Mouse (Mus musculus): Measurements from ENCODE around the gene Qrfpr. TPM values are rescaled to one million over a fixed set of nuclear protein-coding genes. Genes with fewer than 3 reads are reported as not detected.

The Qrfpr gene
- total and polyA plus RNA-seq, 3 experiments = not detected

DNA sequence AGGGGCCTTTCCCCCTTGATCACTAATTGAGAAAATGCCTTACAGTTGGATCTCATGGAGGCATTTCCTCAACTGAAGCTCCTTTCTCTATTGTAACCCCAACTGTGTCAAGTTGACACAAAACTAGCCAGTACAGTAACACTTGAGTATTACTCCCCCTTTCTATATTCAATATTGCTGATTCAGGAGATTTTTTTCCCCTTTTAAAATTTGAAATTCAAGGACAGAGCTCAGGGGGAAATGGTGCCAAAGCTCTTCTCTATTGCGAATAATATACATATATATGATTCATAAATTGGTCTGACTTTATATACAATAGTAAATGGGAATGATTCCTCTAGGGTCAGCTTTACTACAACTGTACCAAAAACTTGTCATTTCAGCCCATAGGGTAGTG is 71.6 kb downstream of the Qrfpr start:
- dilution Hi-C loops (cut with MboI; ENCODE audit: extremely low pct_ligation_motif_present, extremely low pct_unique_long_range_greater_than_20kb, low sequenced_read_pairs) = no loop called here
- no peak overlapping the region for H3K9ac ChIP-seq (ENCODE audit: insufficient read depth, low read depth)
- TF ChIP-seq MAFK (IDR thresholded peaks at IDR 0.05; ENCODE audit: insufficient replicate concordance, low read length) (peak; percentile 98), EP300 (IDR thresholded peaks at IDR 0.05; ENCODE audit: low read length) (no peak)
- peaks cover 5 to 18% of the 10 kb centered on the region in 2 experiments for H3K4me1 ChIP-seq (ENCODE audit: control insufficient read depth in 1 of 2, insufficient read depth in 2 of 2)
- H3K4me3 ChIP-seq (replicated peaks in 1 of 3; ENCODE audit: low read depth in 2 of 3, low read length in 2 of 3, poor library complexity in 1 of 3) = peak overlapping the region in 2 of 3 experiments; percentile 90 to 99
- peaks cover 10% of the 10 kb centered on the region for H3K79me2 ChIP-seq (replicated peaks; ENCODE audit: control insufficient read depth, extremely low read depth, insufficient read depth, poor library complexity, severe bottlenecking)
- in situ Hi-C loops (cut with MboI; ENCODE audit: low pct_ligation_motif_present, low pct_unique_long_range_greater_than_20kb, low sequenced_read_pairs) = no loop called here
- H3K27me3 ChIP-seq (replicated peaks) = no peaks in the 10 kb centered on the region
- H3K9me3 ChIP-seq (replicated peaks; ENCODE audit: low read length) = no peaks in the 10 kb centered on the region
- no peak overlapping the region for H3K27ac ChIP-seq (ENCODE audit: insufficient read depth, low read depth)
- peaks cover 0 to 8% of the 10 kb centered on the region in 2 experiments for H3K36me3 ChIP-seq (replicated peaks in 1 of 2; ENCODE audit: control insufficient read depth in 1 of 2, insufficient read depth in 1 of 2, low read length in 1 of 2)
- H3K4me2 ChIP-seq (ENCODE audit: insufficient read depth, low read depth, poor library complexity, severe bottlenecking) = no peak overlapping the region
- no peak for DNase-seq (ENCODE audit: extremely low read depth)

DNA sequence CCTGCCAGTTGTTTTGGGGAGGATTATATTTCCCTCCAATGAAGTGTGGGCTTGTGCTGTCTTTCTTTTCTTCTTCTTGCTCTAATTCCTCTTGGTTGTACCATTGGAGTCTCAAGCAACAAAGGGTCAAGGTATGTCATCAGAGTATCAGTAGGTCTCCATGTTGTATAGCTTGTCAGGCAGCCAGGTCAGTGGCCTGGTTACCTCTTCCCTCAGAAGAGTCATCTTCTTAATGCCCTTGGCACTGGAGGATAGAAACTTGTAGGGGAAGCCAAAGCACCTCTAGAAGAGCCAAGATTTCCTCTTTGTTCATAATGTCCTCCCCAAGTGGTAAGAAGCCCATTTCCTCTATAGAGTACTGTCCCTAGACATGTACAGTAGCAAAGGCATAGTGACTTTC is 83.1 kb downstream of the Qrfpr start:
- in situ Hi-C loops (cut with MboI; ENCODE audit: low pct_ligation_motif_present, low pct_unique_long_range_greater_than_20kb, low sequenced_read_pairs) = loop anchor here (10.0 kb wide), 2 partner anchors 164 to 444 kb away; no protein-coding TSS in a partner anchor
- Histone ChIP-seq H3K27me3 (replicated peaks) (no peaks in the 10 kb centered on the region), H3K79me2 (replicated peaks; ENCODE audit: control insufficient read depth, extremely low read depth, insufficient read depth, poor library complexity, severe bottlenecking) (no peaks in the 10 kb centered on the region), H3K9me3 (replicated peaks; ENCODE audit: low read length) (peaks cover 2% of the 10 kb centered on the region), H3K4me3 (replicated peaks in 1 of 3; ENCODE audit: low read depth in 2 of 3, low read length in 2 of 3, poor library complexity in 1 of 3) (no peak overlapping the region), H3K27ac (ENCODE audit: insufficient read depth, low read depth) (no peak overlapping the region), H3K36me3 (replicated peaks in 1 of 2; ENCODE audit: control insufficient read depth in 1 of 2, insufficient read depth in 1 of 2, low read length in 1 of 2) (no peaks in the 10 kb centered on the region), H3K9ac (ENCODE audit: insufficient read depth, low read depth) (no peak overlapping the region), H3K4me1 (ENCODE audit: control insufficient read depth in 1 of 2, insufficient read depth in 2 of 2) (no peaks in the 10 kb centered on the region), H3K4me2 (ENCODE audit: insufficient read depth, low read depth, poor library complexity, severe bottlenecking) (no peak overlapping the region)
- no peak for DNase-seq (ENCODE audit: extremely low read depth)
- TF ChIP-seq CTCF (conservative IDR thresholded peaks at IDR 0.05 in 1 of 2, IDR thresholded peaks at IDR 0.05 in 1 of 2; ENCODE audit: low read depth in 2 of 2, low read length in 2 of 2) = no peak
- no peak for TF ChIP-seq ZNF384 (IDR thresholded peaks at IDR 0.05; ENCODE audit: low read depth, low read length)
- no peak for TF ChIP-seq JUN (IDR thresholded peaks at IDR 0.05; ENCODE audit: insufficient read depth, low read depth, low read length)
- TF ChIP-seq PAX5 (IDR thresholded peaks at IDR 0.05; ENCODE audit: low read length) = no peak
- no peak for TF ChIP-seq MAZ (IDR thresholded peaks at IDR 0.05; ENCODE audit: low read depth, low read length)
- no peak for TF ChIP-seq ZMIZ1 (IDR thresholded peaks at IDR 0.05; ENCODE audit: low read depth, low read length)
- no peak for TF ChIP-seq SMC3 (IDR thresholded peaks at IDR 0.05; ENCODE audit: low read depth, low read length)
- TF ChIP-seq UBTF (IDR thresholded peaks at IDR 0.05; ENCODE audit: low read depth, low read length) = no peak
- TF ChIP-seq POLR2AphosphoS2 (IDR thresholded peaks at IDR 0.05; ENCODE audit: low read depth, low read length) = no peak
- no peak for TF ChIP-seq JUND (conservative IDR thresholded peaks at IDR 0.05; ENCODE audit: low read depth, low read length)
- dilution Hi-C loops (cut with MboI; ENCODE audit: extremely low pct_ligation_motif_present, extremely low pct_unique_long_range_greater_than_20kb, low sequenced_read_pairs) = no loop called here

DNA sequence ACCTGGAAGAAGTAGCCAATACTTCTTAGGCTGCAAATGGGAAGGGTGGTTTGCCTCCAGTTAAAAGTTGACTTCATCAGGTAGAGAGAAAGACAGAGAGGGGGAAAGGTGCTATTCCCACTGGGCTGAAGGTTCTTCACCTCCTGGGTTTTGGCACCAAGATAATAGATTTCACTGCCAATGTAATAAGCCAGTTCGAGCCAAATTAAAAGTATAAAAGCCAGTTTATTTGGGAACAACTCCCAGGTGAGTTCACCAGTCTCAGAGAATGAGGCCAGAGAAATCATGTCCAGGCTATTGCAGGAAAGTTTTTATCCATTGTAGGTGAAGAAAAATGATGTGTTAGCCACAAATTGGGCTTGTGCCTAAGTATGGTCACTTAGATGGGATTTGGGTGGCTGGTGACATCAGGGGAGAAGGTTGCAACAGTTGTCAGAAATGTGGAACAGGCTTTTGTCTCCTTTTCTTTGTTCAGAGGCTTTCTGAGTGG is 83.9 kb downstream of the Qrfpr start:
- Histone ChIP-seq H3K4me2 (ENCODE audit: insufficient read depth, low read depth, poor library complexity, severe bottlenecking) (no peak overlapping the region; the same call in 1 of the 2 replicates), H3K79me2 (replicated peaks; ENCODE audit: control insufficient read depth, extremely low read depth, insufficient read depth, poor library complexity, severe bottlenecking) (no peaks in the 10 kb centered on the region), H3K4me1 (ENCODE audit: control insufficient read depth in 1 of 2, insufficient read depth in 2 of 2) (no peaks in the 10 kb centered on the region), H3K9me3 (replicated peaks; ENCODE audit: low read length) (peaks cover 2% of the 10 kb centered on the region), H3K27me3 (replicated peaks) (no peaks in the 10 kb centered on the region), H3K36me3 (replicated peaks in 1 of 2; ENCODE audit: control insufficient read depth in 1 of 2, insufficient read depth in 1 of 2, low read length in 1 of 2) (no peaks in the 10 kb centered on the region), H3K27ac (ENCODE audit: insufficient read depth, low read depth) (no peak overlapping the region), H3K9ac (ENCODE audit: insufficient read depth, low read depth) (no peak overlapping the region), H3K4me3 (replicated peaks in 1 of 3; ENCODE audit: low read depth in 2 of 3, low read length in 2 of 3, poor library complexity in 1 of 3) (no peak overlapping the region)
- no peak for DNase-seq (ENCODE audit: extremely low read depth)
- dilution Hi-C loops (cut with MboI; ENCODE audit: extremely low pct_ligation_motif_present, extremely low pct_unique_long_range_greater_than_20kb, low sequenced_read_pairs) (no loop called here), in situ Hi-C loops (cut with MboI; ENCODE audit: low pct_ligation_motif_present, low pct_unique_long_range_greater_than_20kb, low sequenced_read_pairs) (loop anchor here (10.0 kb wide), 2 partner anchors 163 to 443 kb away; no protein-coding TSS in a partner anchor)
- TF ChIP-seq MAZ (IDR thresholded peaks at IDR 0.05; ENCODE audit: low read depth, low read length) (no peak), CTCF (conservative IDR thresholded peaks at IDR 0.05 in 1 of 2, IDR thresholded peaks at IDR 0.05 in 1 of 2; ENCODE audit: low read depth in 2 of 2, low read length in 2 of 2) (no peak), POLR2AphosphoS2 (IDR thresholded peaks at IDR 0.05; ENCODE audit: low read depth, low read length) (no peak), CHD1 (IDR thresholded peaks at IDR 0.05; ENCODE audit: low read depth, low read length) (no peak), CHD2 (IDR thresholded peaks at IDR 0.05; ENCODE audit: low read length) (no peak), NELFE (IDR thresholded peaks at IDR 0.05; ENCODE audit: low read depth, low read length) (no peak), GABPA (IDR thresholded peaks at IDR 0.05; ENCODE audit: insufficient replicate concordance, low read depth, low read length) (no peak), ETS1 (conservative IDR thresholded peaks at IDR 0.05; ENCODE audit: low read depth, low read length) (no peak), USF2 (conservative IDR thresholded peaks at IDR 0.05; ENCODE audit: low read depth, low read length) (no peak), E2F4 (IDR thresholded peaks at IDR 0.05; ENCODE audit: insufficient replicate concordance, low read depth, low read length) (no peak), TCF12 (IDR thresholded peaks at IDR 0.05; ENCODE audit: low read depth, low read length) (no peak), BHLHE40 (IDR thresholded peaks at IDR 0.05; ENCODE audit: low read depth, low read length) (no peak), UBTF (IDR thresholded peaks at IDR 0.05; ENCODE audit: low read depth, low read length) (no peak), MAFK (IDR thresholded peaks at IDR 0.05; ENCODE audit: insufficient replicate concordance, low read length) (no peak), MAX (IDR thresholded peaks at IDR 0.05; ENCODE audit: low read length) (no peak), HCFC1 (IDR thresholded peaks at IDR 0.05; ENCODE audit: low read depth, low read length) (no peak), ZC3H11A (IDR thresholded peaks at IDR 0.05; ENCODE audit: low read depth, low read length) (no peak), MXI1 (IDR thresholded peaks at IDR 0.05; ENCODE audit: low read depth, low read length) (no peak), RAD21 (IDR thresholded peaks at IDR 0.05; ENCODE audit: low read depth, low read length) (no peak)

All from CH12.LX (cell line).